10 mouse cellular contexts compared by ENCODE assay signal in the genomic region with DNA sequence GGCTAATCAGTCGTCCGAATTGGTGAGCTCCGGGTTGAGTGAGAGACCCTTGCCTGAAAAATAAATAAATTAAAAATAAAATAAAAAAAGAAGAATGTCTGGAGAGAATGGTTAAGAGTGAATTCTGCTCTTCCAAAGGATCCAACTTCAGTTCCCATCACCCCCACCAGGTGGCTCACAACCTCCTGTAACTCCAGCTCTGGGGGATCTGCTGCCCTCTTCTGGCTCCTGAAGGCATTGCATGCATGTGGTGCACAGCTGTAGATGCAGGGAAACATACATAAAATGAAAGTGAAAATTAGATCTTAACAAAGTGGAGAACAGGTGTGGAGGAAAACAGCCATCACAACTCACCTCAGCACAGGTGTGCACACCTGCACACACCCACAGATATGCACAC. TPM values are rescaled to one million over a fixed set of nuclear protein-coding genes. Genes with fewer than 3 reads are reported as not detected.
DNase-seq lines count a peak whose midpoint lies in the region; ATAC-seq and TF ChIP-seq lines count a peak whose summit lies in the region.
"Had no signal": no experiment of that assay in that cellular context is flagged by ENCODE, and none has a peak within 500 bp of the region (broad histone marks: within the 10 kb centered on the region; RNA-seq: fewer than 3 reads in every experiment).

No protein-coding gene starts in this region.

- DNase-seq in forebrain, postnatal 0 days = peak; percentile 83
- DNase-seq in urinary bladder, postnatal 14 days (ENCODE audit: low spot score) = peak; percentile 56
- DNase-seq in urinary bladder, adult 2 months (ENCODE audit: low spot score) = no peak
- peak; percentile 68 to 72 for DNase-seq in cerebellum, postnatal 36 days
- DNase-seq in hindlimb bud, embryonic 11.5 days (ENCODE audit: extremely low spot score, low read depth, low spot score) = peak; percentile 54
- peak; percentile 66 for DNase-seq in lung, postnatal 14 days
- DNase-seq in spleen, postnatal 4 days (ENCODE audit: low spot score in 2 of 2) = peak; percentile 79 to 90

- H3K4me2 ChIP-seq in forebrain, postnatal 0 days (ENCODE audit: low read depth) = no peak overlapping the region
- H3K4me2 ChIP-seq in forebrain, embryonic 15.5 days (replicated peaks) = no peak overlapping the region
- H3K4me2 ChIP-seq: embryonic facial prominence, embryonic 12.5 days; lung, embryonic 15.5 days had no signal

- WGBS in forebrain, postnatal 0 days = 30% methylated on average over 3 of the region's 3 CpGs
- WGBS in forebrain, embryonic 15.5 days = 37% methylated on average over 3 of the region's 3 CpGs

- no peak; the same call in 1 of the 2 replicates for ATAC-seq in forebrain, postnatal 0 days
- no peak for ATAC-seq in forebrain, embryonic 15.5 days (replicated peaks)

- H3K27me3 ChIP-seq in forebrain, postnatal 0 days (ENCODE audit: insufficient read depth, low read length) = no peaks in the 10 kb centered on the region
- H3K27me3 ChIP-seq in forebrain, embryonic 15.5 days = no peaks in the 10 kb centered on the region

- peaks cover 9% of the 10 kb centered on the region for H3K36me3 ChIP-seq in forebrain, postnatal 0 days (ENCODE audit: insufficient read depth)
- 0 out of 2 replicates have a peak, but pooled peaks cover 3% of the 10 kb centered on the region for H3K36me3 ChIP-seq in forebrain, embryonic 15.5 days
- H3K36me3 ChIP-seq: embryonic facial prominence, embryonic 12.5 days; lung, embryonic 15.5 days had no signal

- H3K9ac ChIP-seq in forebrain, postnatal 0 days = no peak overlapping the region
- no peak overlapping the region for H3K9ac ChIP-seq in forebrain, embryonic 15.5 days (replicated peaks)
- H3K9ac ChIP-seq: embryonic facial prominence, embryonic 12.5 days; lung, embryonic 15.5 days had no signal

- H3K9me3 ChIP-seq in forebrain, postnatal 0 days (ENCODE audit: low read length) = no peaks in the 10 kb centered on the region
- H3K9me3 ChIP-seq in forebrain, embryonic 15.5 days = peaks cover 3% of the 10 kb centered on the region; the same call in 1 of the 2 replicates
- H3K9me3 ChIP-seq: embryonic facial prominence, embryonic 12.5 days had no signal

- peak; percentile 99 for TF ChIP-seq CTCF in forebrain, postnatal 0 days (IDR thresholded peaks at IDR 0.05; ENCODE audit: low read depth)

- H3K27ac ChIP-seq in forebrain, postnatal 0 days (ENCODE audit: low read depth, low read length) = no peak overlapping the region
- H3K27ac ChIP-seq in forebrain, embryonic 15.5 days (replicated peaks) = no peak overlapping the region
- H3K27ac ChIP-seq: embryonic facial prominence, embryonic 12.5 days; lung, embryonic 15.5 days had no signal

- no peaks in the 10 kb centered on the region for H3K4me1 ChIP-seq in forebrain, postnatal 0 days (ENCODE audit: insufficient read depth)
- H3K4me1 ChIP-seq in forebrain, embryonic 15.5 days = no peaks in the 10 kb centered on the region
- H3K4me1 ChIP-seq: embryonic facial prominence, embryonic 12.5 days; lung, embryonic 15.5 days had no signal

- no peak overlapping the region for H3K4me3 ChIP-seq in forebrain, postnatal 0 days (ENCODE audit: low read depth, low read length)
- no peak overlapping the region for H3K4me3 ChIP-seq in forebrain, embryonic 15.5 days
- H3K4me3 ChIP-seq: embryonic facial prominence, embryonic 12.5 days; lung, embryonic 15.5 days had no signal

RNA-seq across cellular contexts. Expression of a gene that starts 22.0 kb away (rescaled TPM):
- 64.2 and 65.8 TPM in 2 replicates for total RNA-seq in forebrain, postnatal 0 days (2014; rRNA removed)
- 123 and 127 TPM in 2 replicates for polyA plus RNA-seq in forebrain, postnatal 0 days (2015; fragmentation: Nextera tagmentation; extraction: Ambion mirVana)
- 79.9 and 82.5 TPM in 2 replicates for polyA plus RNA-seq in forebrain, embryonic 15.5 days (2015; fragmentation: Nextera tagmentation; extraction: Ambion mirVana)
- polyA plus RNA-seq in urinary bladder, adult 2 months (2012; rRNA removed) = 0.03 and 0.08 TPM in 2 replicates

Comparison
In these comparisons a context has a peak if more than half of its experiments do, and no peak if none do; other contexts are left out.
1. RNA of a gene that starts 22.0 kb away (polyA plus RNA-seq): 123 to 127 TPM in forebrain, postnatal 0 days and 79.9 to 82.5 TPM in forebrain, embryonic 15.5 days; 0.03 to 0.08 TPM in urinary bladder, adult 2 months; every median in the first group is over 10 times any median in the second.